33 mouse cellular contexts compared by ENCODE assay signal in the genomic region with DNA sequence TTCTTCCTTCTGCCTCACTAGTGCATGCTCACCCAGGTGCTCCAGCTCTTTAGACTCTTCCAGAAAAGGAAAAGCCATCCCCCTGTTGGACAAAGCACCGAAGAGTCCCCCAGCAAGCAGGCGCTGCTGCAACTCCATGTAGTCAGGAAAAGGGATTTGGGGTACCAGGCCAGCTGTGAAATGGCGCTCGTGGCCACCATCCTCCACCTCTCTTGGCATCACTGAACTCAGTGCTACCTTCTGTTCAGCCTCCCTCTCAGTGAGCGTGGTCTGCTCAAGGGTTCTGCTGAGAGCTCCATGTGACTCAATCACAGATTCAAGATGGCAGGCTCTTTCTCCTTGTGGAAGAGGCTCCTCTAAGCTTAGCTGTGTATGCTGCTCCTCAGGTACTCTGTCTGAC. TPM values are rescaled to one million over a fixed set of nuclear protein-coding genes. Genes with fewer than 3 reads are reported as not detected.
"Had no signal": no experiment of that assay in that cellular context is flagged by ENCODE, and none has a peak within 500 bp of the region (broad histone marks: within the 10 kb centered on the region; RNA-seq: fewer than 3 reads in every experiment).

No protein-coding gene starts in this region.

- H3K27ac ChIP-seq: embryonic facial prominence, embryonic 10.5 days; embryonic facial prominence, embryonic 12.5 days; embryonic facial prominence, embryonic 13.5 days; embryonic facial prominence, embryonic 15.5 days; forebrain, embryonic 10.5 days; forebrain, embryonic 12.5 days; forebrain, embryonic 13.5 days; forebrain, embryonic 15.5 days; gastrocnemius, adult 2 months; heart, adult 2 months had no signal

- H3K36me3 ChIP-seq: embryonic facial prominence, embryonic 10.5 days; embryonic facial prominence, embryonic 12.5 days; embryonic facial prominence, embryonic 13.5 days; embryonic facial prominence, embryonic 15.5 days; forebrain, embryonic 10.5 days; forebrain, embryonic 12.5 days; forebrain, embryonic 15.5 days had no signal

- H3K4me2 ChIP-seq: embryonic facial prominence, embryonic 12.5 days; embryonic facial prominence, embryonic 13.5 days; embryonic facial prominence, embryonic 15.5 days; forebrain, embryonic 12.5 days; forebrain, embryonic 13.5 days; forebrain, embryonic 15.5 days had no signal

- H3K9ac ChIP-seq: embryonic facial prominence, embryonic 12.5 days; embryonic facial prominence, embryonic 13.5 days; embryonic facial prominence, embryonic 15.5 days; forebrain, embryonic 12.5 days; forebrain, embryonic 13.5 days; forebrain, embryonic 15.5 days; forebrain, postnatal 0 days had no signal

- H3K9me3 ChIP-seq: embryonic facial prominence, embryonic 10.5 days; embryonic facial prominence, embryonic 12.5 days; embryonic facial prominence, embryonic 13.5 days; embryonic facial prominence, embryonic 15.5 days; forebrain, embryonic 10.5 days; forebrain, embryonic 12.5 days; forebrain, embryonic 13.5 days; forebrain, embryonic 15.5 days had no signal

- H3K4me1 ChIP-seq: embryonic facial prominence, embryonic 10.5 days; embryonic facial prominence, embryonic 12.5 days; embryonic facial prominence, embryonic 13.5 days; embryonic facial prominence, embryonic 15.5 days; forebrain, embryonic 10.5 days; forebrain, embryonic 12.5 days; forebrain, embryonic 13.5 days; forebrain, embryonic 15.5 days had no signal

- H3K27me3 ChIP-seq: embryonic facial prominence, embryonic 15.5 days; forebrain, embryonic 12.5 days; forebrain, embryonic 13.5 days; forebrain, embryonic 15.5 days had no signal

- DNase-seq: cerebellum, adult 2 months; cerebellum, adult 8-10 months; cerebellum, adult 9-10 months; cerebellum, adult 9-11 months; cerebellum, postnatal 10 days; cerebellum, postnatal 14 days; cerebellum, postnatal 25 days; cerebellum, postnatal 36 days; embryo, embryonic 11 days; forebrain, postnatal 0 days; gastrocnemius, adult 2 months; gastrocnemius, postnatal 10 days; gastrocnemius, postnatal 14 days; gastrocnemius, postnatal 25 days; gastrocnemius, postnatal 36 days; heart, adult 18-20 months; heart, adult 2 months had no signal

- H3K4me3 ChIP-seq: embryonic facial prominence, embryonic 10.5 days; embryonic facial prominence, embryonic 12.5 days; embryonic facial prominence, embryonic 13.5 days; embryonic facial prominence, embryonic 15.5 days; erythroblast, embryonic 14.5 days; forebrain, embryonic 10.5 days; forebrain, embryonic 12.5 days; forebrain, embryonic 13.5 days; forebrain, embryonic 15.5 days; gastrocnemius, adult 2 months; heart, adult 2 months had no signal

- ATAC-seq: forebrain, embryonic 13.5 days; forebrain, embryonic 14.5 days; forebrain, embryonic 15.5 days; forebrain, embryonic 16.5 days; forebrain, postnatal 0 days had no signal

RNA-seq across cellular contexts. Expression of gene Bnc1, which starts 18.8 kb away (rescaled TPM):
- total RNA-seq: common myeloid progenitor, adult 5-6 weeks; forebrain, postnatal 0 days; gastrocnemius, adult 18-20 months; gastrocnemius, adult 2 months; gastrocnemius, adult 8-10 months; gastrocnemius, postnatal 10 days; gastrocnemius, postnatal 14 days; gastrocnemius, postnatal 36 days; granulocyte monocyte progenitor cell, adult 5-6 weeks had no signal
- polyA plus RNA-seq: cerebellum, adult 2 months; cortical plate, adult 2 months; erythroblast, embryonic 14.5 days; forebrain, embryonic 13.5 days; forebrain, postnatal 0 days had no signal

RNA-seq across cellular contexts. Expression of gene Hdgfl3, which starts 39.1 kb away (rescaled TPM):
- polyA plus RNA-seq: erythroblast, embryonic 14.5 days had no signal
